Mouse (Mus musculus): ENCODE measurements around the gene Pcdh15.

- TF ChIP-seq GATA1 (IDR thresholded peaks at IDR 0.05; ENCODE audit: borderline replicate concordance, low read length) (no peak), FLI1 (IDR thresholded peaks at IDR 0.05; ENCODE audit: low read length) (no peak)
These were observed 1537.9 kb downstream of the Pcdh15 start for GRCm38 (mm10) chr10:74637040-74637439.
